Mouse (Mus musculus): ENCODE data around the gene Zfp651. TPM values are rescaled to one million over a fixed set of nuclear protein-coding genes. Genes with fewer than 3 reads are reported as not detected.

The Zfp651 gene
- polyA plus RNA-seq, 1 experiment: 16.0 TPM

GRCm38 (mm10) chr9:121718792-121719318 lies 40.3 kb upstream of the Zfp651 start, which contains the start of gene Nktr:
Gene Nktr (plus strand): TSS chr9:121719169.
- no peaks in the 10 kb centered on the region for H3K27me3 ChIP-seq (ENCODE audit: control insufficient read depth, insufficient read depth, insufficient read length)
- H3ac ChIP-seq (ENCODE audit: control insufficient read depth, insufficient read length, low read depth): peak within 1 kb of the TSS; percentile 97
- H3K36me3 ChIP-seq (ENCODE audit: control insufficient read depth, insufficient read depth): peaks cover 13% of the 10 kb centered on the region
- TF ChIP-seq MAX (IDR thresholded peaks at IDR 0.05) (peak; percentile 92), FOSL1 (IDR thresholded peaks at IDR 0.05; ENCODE audit: insufficient read depth, low read length, poor library complexity, severe bottlenecking) (no peak), USF1 (IDR thresholded peaks at IDR 0.05; ENCODE audit: low read depth) (no peak), CEBPB (IDR thresholded peaks at IDR 0.05; ENCODE audit: low read depth) (no peak), MYOG (IDR thresholded peaks at IDR 0.05; ENCODE audit: control insufficient read depth, extremely low read depth, insufficient read length) (no peak), MYOD1 (IDR thresholded peaks at IDR 0.05; ENCODE audit: control insufficient read depth, insufficient read length, low read depth) (no peak), CTCF (IDR thresholded peaks at IDR 0.05; ENCODE audit: control insufficient read depth, insufficient read depth, insufficient read length) (no peak)
- peak within 1 kb of the TSS; percentile 63 for H3K4me3 ChIP-seq (ENCODE audit: insufficient read depth, poor library complexity, severe bottlenecking)
- peaks cover 47% of the 10 kb centered on the region for H3K79me2 ChIP-seq (ENCODE audit: control insufficient read depth, insufficient read depth)
- H3K79me3 ChIP-seq (ENCODE audit: low read depth): peaks cover 40% of the 10 kb centered on the region

- Histone ChIP-seq H3K27me3 (ENCODE audit: control insufficient read depth, insufficient read depth, insufficient read length) (no peaks in the 10 kb centered on the region), H3K36me3 (ENCODE audit: control insufficient read depth, insufficient read depth) (peaks cover 13% of the 10 kb centered on the region), H3K79me2 (ENCODE audit: control insufficient read depth, insufficient read depth) (peaks cover 55% of the 10 kb centered on the region), H3ac (ENCODE audit: control insufficient read depth, insufficient read length, low read depth) (peak overlapping the region; percentile 97), H3K79me3 (ENCODE audit: low read depth) (peaks cover 46% of the 10 kb centered on the region), H3K4me3 (ENCODE audit: insufficient read depth, poor library complexity, severe bottlenecking) (peak overlapping the region; percentile 63)
- no peak for TF ChIP-seq USF1 (IDR thresholded peaks at IDR 0.05; ENCODE audit: low read depth)
- no peak for TF ChIP-seq CTCF (IDR thresholded peaks at IDR 0.05; ENCODE audit: control insufficient read depth, insufficient read depth, insufficient read length)
- no peak for TF ChIP-seq CEBPB (IDR thresholded peaks at IDR 0.05; ENCODE audit: low read depth)
- TF ChIP-seq MYOD1 (IDR thresholded peaks at IDR 0.05; ENCODE audit: control insufficient read depth, insufficient read length, low read depth): no peak
- no peak for TF ChIP-seq MYOG (IDR thresholded peaks at IDR 0.05; ENCODE audit: control insufficient read depth, extremely low read depth, insufficient read length)
- no peak for TF ChIP-seq MAX (IDR thresholded peaks at IDR 0.05)
- TF ChIP-seq FOSL1 (IDR thresholded peaks at IDR 0.05; ENCODE audit: insufficient read depth, low read length, poor library complexity, severe bottlenecking): no peak
Measured at GRCm38 (mm10) chr9:121719347-121720331, 39.5 kb upstream of the Zfp651 start.

- Histone ChIP-seq H3ac (ENCODE audit: control insufficient read depth, insufficient read length, low read depth) (no peak overlapping the region), H3K36me3 (ENCODE audit: control insufficient read depth, insufficient read depth) (peaks cover 55% of the 10 kb centered on the region)
Measured at GRCm38 (mm10) chr9:121740490-121740889, 18.6 kb upstream of the Zfp651 start.

GRCm38 (mm10) chr9:121741168-121741567 lies 18.0 kb upstream of the Zfp651 start:
- H3ac ChIP-seq (ENCODE audit: control insufficient read depth, insufficient read length, low read depth): no peak overlapping the region
- H3K79me2 ChIP-seq (ENCODE audit: control insufficient read depth, insufficient read depth): peaks cover 17% of the 10 kb centered on the region
- no peak overlapping the region for H3K4me3 ChIP-seq (ENCODE audit: insufficient read depth, poor library complexity, severe bottlenecking)
- no peaks in the 10 kb centered on the region for H3K27me3 ChIP-seq (ENCODE audit: control insufficient read depth, insufficient read depth, insufficient read length)
- no peak for TF ChIP-seq MAX (IDR thresholded peaks at IDR 0.05)
- TF ChIP-seq MYOD1 (IDR thresholded peaks at IDR 0.05; ENCODE audit: control insufficient read depth, insufficient read length, low read depth): no peak
- TF ChIP-seq CTCF (IDR thresholded peaks at IDR 0.05; ENCODE audit: control insufficient read depth, insufficient read depth, insufficient read length): no peak
- TF ChIP-seq FOSL1 (IDR thresholded peaks at IDR 0.05; ENCODE audit: insufficient read depth, low read length, poor library complexity, severe bottlenecking): no peak
- no peak for TF ChIP-seq CEBPB (IDR thresholded peaks at IDR 0.05; ENCODE audit: low read depth)
- no peak for TF ChIP-seq USF1 (IDR thresholded peaks at IDR 0.05; ENCODE audit: low read depth)
- no peak for TF ChIP-seq MYOG (IDR thresholded peaks at IDR 0.05; ENCODE audit: control insufficient read depth, extremely low read depth, insufficient read length)
- peaks cover 60% of the 10 kb centered on the region for H3K36me3 ChIP-seq (ENCODE audit: control insufficient read depth, insufficient read depth)
- no peaks in the 10 kb centered on the region for H3K79me3 ChIP-seq (ENCODE audit: low read depth)

More at GRCm38 (mm10) chr9:121740490-121740889, 18.6 kb upstream of the Zfp651 start:
- TF ChIP-seq MYOD1 (IDR thresholded peaks at IDR 0.05; ENCODE audit: control insufficient read depth, insufficient read length, low read depth) (no peak), CEBPB (IDR thresholded peaks at IDR 0.05; ENCODE audit: low read depth) (no peak), USF1 (IDR thresholded peaks at IDR 0.05; ENCODE audit: low read depth) (no peak), CTCF (IDR thresholded peaks at IDR 0.05; ENCODE audit: control insufficient read depth, insufficient read depth, insufficient read length) (no peak), FOSL1 (IDR thresholded peaks at IDR 0.05; ENCODE audit: insufficient read depth, low read length, poor library complexity, severe bottlenecking) (no peak), MAX (IDR thresholded peaks at IDR 0.05) (no peak), MYOG (IDR thresholded peaks at IDR 0.05; ENCODE audit: control insufficient read depth, extremely low read depth, insufficient read length) (no peak)
- Histone ChIP-seq H3K79me3 (ENCODE audit: low read depth) (peaks cover 1% of the 10 kb centered on the region), H3K27me3 (ENCODE audit: control insufficient read depth, insufficient read depth, insufficient read length) (no peaks in the 10 kb centered on the region), H3K4me3 (ENCODE audit: insufficient read depth, poor library complexity, severe bottlenecking) (no peak overlapping the region), H3K79me2 (ENCODE audit: control insufficient read depth, insufficient read depth) (peaks cover 20% of the 10 kb centered on the region)

GRCm38 (mm10) chr9:121744051-121744450 lies 15.1 kb upstream of the Zfp651 start:
- peaks cover 79% of the 10 kb centered on the region for H3K36me3 ChIP-seq (ENCODE audit: control insufficient read depth, insufficient read depth)
- H3K27me3 ChIP-seq (ENCODE audit: control insufficient read depth, insufficient read depth, insufficient read length): no peaks in the 10 kb centered on the region
- H3K79me2 ChIP-seq (ENCODE audit: control insufficient read depth, insufficient read depth): peaks cover 7% of the 10 kb centered on the region
- no peak for TF ChIP-seq MYOD1 (IDR thresholded peaks at IDR 0.05; ENCODE audit: control insufficient read depth, insufficient read length, low read depth)
- no peak overlapping the region for H3K4me3 ChIP-seq (ENCODE audit: insufficient read depth, poor library complexity, severe bottlenecking)
- no peaks in the 10 kb centered on the region for H3K79me3 ChIP-seq (ENCODE audit: low read depth)
- no peak overlapping the region for H3ac ChIP-seq (ENCODE audit: control insufficient read depth, insufficient read length, low read depth)
